Mouse (Mus musculus) frontal cortex, adult (tissue): ENCODE measurements at regions not wholly inside any gene's neighbourhood (a gene's known extent, or its start where the extent isn't known, plus 50 kb on each side); places are given as distances from the start of the nearest gene placed in this dataset.

Experiments
- ATAC-seq: cut with Nextera tagmentation; 2 replicates; pipeline ENCODE4 v1.9.2; 2017; ENCODE audit warnings: mild to moderate bottlenecking, moderate library complexity, mixed read lengths; ENCODE audit not compliant: low TSS enrichment

DNA sequence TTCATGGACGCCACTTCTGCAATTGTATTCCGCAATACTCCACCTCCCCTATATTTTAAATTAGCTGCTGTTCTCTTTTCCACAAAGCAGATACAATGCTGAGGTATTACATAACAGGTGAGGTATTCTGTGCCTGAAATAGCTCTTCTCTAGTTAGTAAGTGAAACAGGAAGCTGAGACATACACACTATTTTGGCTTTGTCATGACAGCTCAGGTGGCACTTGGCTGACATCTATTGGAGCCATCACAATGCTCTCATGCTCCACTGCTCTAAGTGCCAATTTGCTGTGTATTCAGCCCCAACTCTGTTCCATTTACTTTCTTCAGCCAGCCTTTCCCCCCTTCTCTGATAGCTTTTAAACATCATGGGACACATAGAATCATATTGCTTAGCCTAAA lies 743.7 kb upstream of the Car10 start:
- ATAC-seq, result peak; percentile 41; the same call in 1 of the 2 replicates

DNA sequence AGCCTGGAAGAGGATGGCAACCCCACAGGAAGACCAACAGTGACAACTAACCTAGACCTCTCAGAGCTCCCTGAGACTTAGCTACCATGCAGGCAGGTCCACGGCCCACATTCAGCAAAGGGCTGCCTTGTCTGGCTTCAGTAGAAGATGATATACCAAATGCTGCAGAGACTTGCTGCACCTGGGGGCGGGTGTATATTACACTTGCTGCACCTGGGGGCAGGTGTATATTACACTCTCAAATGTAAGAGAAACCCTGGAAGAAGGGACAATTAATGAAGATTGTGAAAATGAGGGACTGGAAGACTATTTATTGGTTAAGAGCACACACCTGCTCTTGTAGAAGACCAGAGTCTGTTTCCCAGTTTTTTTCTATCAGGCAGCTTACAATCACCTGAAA lies 759.2 kb upstream of the Kif2b start:
- ATAC-seq, result no peak

GRCm38 (mm10) chr11:92335306-92335705 lies 757.9 kb upstream of the Kif2b start:
- no peak for ATAC-seq

- ATAC-seq, result no peak
Observed at GRCm38 (mm10) chr11:92303052-92303451, 725.7 kb upstream of the Kif2b start.
